Mouse (Mus musculus) cortical plate, adult 2 months (tissue): ENCODE measurements around the gene Tmem168.

Experiments
- CTCF ChIP-seq: fragments of 200-500 bp; IDR thresholded peaks from 2 replicates; pipeline ENCODE4 v1.5.1; 2011; ENCODE audit warnings: mild to moderate bottlenecking, control low read depth, low read length; ENCODE audit not compliant: insufficient read depth; ENCODE audit errors: extremely low read depth
- POLR2A ChIP-seq: fragments of 200-500 bp; IDR thresholded peaks from 2 replicates; pipeline ENCODE4 v1.6.1; 2011; ENCODE audit warnings: mild to moderate bottlenecking, low read length, control low read depth; ENCODE audit not compliant: insufficient read depth; ENCODE audit errors: extremely low read depth

DNA sequence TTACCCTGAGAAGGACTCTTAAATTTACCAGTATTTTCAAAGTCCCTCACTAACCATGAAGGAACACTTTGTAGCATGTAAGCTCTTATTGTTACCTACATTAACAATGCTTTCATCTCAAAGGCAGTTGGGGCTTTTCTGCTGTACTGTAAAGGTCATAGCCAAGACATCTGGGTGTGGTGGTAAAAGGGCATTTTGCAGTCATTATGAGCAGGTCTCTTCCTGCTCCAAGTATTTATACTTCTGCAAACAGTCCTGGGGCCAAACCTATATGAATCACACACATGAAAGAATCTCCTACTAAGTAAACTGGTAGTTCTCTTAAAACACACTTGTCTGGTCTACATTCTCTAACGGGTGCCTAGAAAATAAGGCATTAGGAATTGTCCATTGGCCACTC is 25.8 kb downstream of the Tmem168 start:
- TF ChIP-seq CTCF (no peak), POLR2A (no peak)
